Mouse (Mus musculus) cortical plate, adult 2 months (tissue): Measurements from ENCODE around the gene Msrb3. TPM values are rescaled to one million over a fixed set of nuclear protein-coding genes. Genes with fewer than 3 reads are reported as not detected.

Source experiments
- H3K27ac ChIP-seq: fragments of 200-500 bp; 2 replicates; pipeline ENCODE4 v1.5.1; 2012; ENCODE audit warnings: low read length, control low read depth, inconsistent platforms; ENCODE audit not compliant: insufficient read depth
- H3K4me1 ChIP-seq: fragments of 200-500 bp; 2 replicates; pipeline ENCODE4 v1.6.1; 2011; ENCODE audit warnings: low read length; ENCODE audit not compliant: control insufficient read depth, insufficient read depth
- H3K4me3 ChIP-seq: fragments of 200-500 bp; 2 replicates; pipeline ENCODE4 v1.5.1; 2011; ENCODE audit warnings: mild to moderate bottlenecking, low read length, control low read depth; ENCODE audit not compliant: insufficient read depth
- CTCF ChIP-seq: fragments of 200-500 bp; IDR thresholded peaks from 2 replicates; pipeline ENCODE4 v1.5.1; 2011; ENCODE audit warnings: mild to moderate bottlenecking, control low read depth, low read length; ENCODE audit not compliant: insufficient read depth; ENCODE audit errors: extremely low read depth
- POLR2A ChIP-seq: fragments of 200-500 bp; IDR thresholded peaks from 2 replicates; pipeline ENCODE4 v1.6.1; 2011; ENCODE audit warnings: mild to moderate bottlenecking, low read length, control low read depth; ENCODE audit not compliant: insufficient read depth; ENCODE audit errors: extremely low read depth
- polyA plus RNA-seq: library from polyadenylated mRNA; depleted of rRNA; stranded (reverse); fragments of >200 nt; gene quantifications from 2 replicates; pipeline ENCODE4 v1.2.3, GENCODE M21; 2012

Gene Msrb3
- polyA plus RNA-seq, 1 experiment, result 7.6 TPM

DNA sequence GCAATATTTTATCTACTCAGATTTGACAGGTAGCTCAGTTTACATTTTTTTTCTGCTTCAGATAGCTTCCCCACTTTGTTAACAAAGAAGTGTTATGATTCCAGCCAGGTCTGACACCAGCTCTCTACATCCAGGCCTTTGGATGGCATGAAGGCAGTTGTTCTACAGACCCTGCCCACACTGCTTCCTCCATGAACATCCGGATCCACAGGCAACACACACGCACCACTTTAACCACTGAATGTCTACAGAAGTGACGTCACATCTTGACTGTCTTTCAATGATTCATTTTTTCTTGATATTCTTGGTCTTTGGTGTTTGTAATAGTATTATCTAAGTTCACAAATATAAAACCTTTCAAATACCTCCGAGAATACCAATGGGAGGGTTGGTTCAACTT, 102.2 kb downstream of the Msrb3 start:
- H3K4me3 ChIP-seq, result no peak overlapping the region
- no peak overlapping the region for H3K27ac ChIP-seq
- no peak for TF ChIP-seq CTCF
- no peak for TF ChIP-seq POLR2A
- no peaks in the 10 kb centered on the region for H3K4me1 ChIP-seq

DNA sequence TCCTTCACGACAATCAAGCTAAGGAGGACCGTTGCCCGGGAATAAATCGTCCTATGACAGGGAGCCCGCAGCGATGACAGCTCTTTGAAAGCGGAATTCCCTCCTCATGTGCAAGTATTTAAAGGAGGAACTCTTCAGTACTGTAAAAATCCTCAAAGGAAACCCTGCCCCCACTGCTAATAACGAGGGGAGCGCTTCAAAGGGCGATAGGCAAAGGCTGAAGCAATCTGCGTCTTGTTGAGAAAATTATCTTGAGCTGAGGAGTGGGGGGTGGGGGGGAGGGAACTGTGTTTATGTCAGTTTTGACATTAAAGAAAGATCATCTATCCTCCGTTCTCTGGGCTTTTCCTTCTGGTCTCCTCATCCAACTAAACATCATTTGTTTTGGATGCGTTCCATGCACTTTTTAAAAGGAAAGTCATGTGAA, 104.5 kb downstream of the Msrb3 start:
- Histone ChIP-seq H3K27ac (no peak overlapping the region), H3K4me1 (no peaks in the 10 kb centered on the region), H3K4me3 (no peak overlapping the region)
- TF ChIP-seq CTCF (no peak), POLR2A (no peak)

DNA sequence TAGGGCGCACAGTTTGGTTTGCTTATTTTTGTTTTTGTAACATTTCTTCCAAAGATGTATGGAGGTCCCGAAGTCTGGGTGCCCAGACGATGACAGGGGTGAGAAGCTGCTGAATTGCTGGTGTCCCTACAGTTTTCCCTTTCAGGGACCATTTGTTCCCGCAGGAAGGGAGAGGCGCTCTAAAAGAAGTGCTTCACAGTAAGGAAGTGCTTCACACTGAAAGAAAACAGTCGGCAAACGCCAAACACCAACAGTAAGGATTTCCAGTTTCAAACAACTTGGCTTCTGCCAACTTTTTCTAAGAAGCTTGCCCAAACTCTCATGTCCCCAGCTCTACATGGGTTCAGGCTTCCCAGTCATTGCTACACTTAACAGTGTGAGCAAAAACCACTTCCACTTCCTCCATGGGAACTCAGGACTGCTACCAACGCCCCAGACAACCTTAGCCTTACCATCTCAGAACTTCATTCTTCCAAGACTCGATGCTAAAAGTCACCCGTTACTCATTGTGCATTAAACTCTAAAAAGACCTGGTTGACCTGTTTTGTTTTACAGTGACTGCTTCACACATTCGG, 106.6 kb downstream of the Msrb3 start:
- no peaks in the 10 kb centered on the region for H3K4me1 ChIP-seq
- TF ChIP-seq CTCF (no peak), POLR2A (no peak)
- H3K27ac ChIP-seq, result no peak overlapping the region
- H3K4me3 ChIP-seq, result no peak overlapping the region

DNA sequence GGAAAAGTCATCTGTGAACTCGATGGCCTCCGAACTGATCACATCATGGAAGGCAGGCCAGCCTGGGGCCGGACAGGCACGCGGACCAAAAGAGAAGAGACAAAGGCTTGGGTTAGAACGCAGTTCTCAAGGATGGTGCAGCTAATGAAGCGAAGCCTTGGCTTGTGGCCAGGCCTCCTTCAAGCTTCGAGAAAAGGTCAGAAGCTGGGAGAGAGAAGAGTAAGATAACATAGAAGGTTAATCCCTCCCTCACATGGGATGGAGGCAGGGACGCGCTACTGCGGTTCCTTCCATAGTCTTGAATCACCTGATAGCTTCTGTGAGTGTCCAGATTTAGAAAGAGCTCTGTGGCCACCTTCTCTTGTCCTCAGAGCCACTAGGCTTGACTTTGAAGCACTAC, 107.5 kb downstream of the Msrb3 start:
- H3K27ac ChIP-seq, result no peak overlapping the region
- TF ChIP-seq POLR2A, result no peak
- no peak for TF ChIP-seq CTCF
- H3K4me1 ChIP-seq, result no peaks in the 10 kb centered on the region
- no peak overlapping the region for H3K4me3 ChIP-seq

DNA sequence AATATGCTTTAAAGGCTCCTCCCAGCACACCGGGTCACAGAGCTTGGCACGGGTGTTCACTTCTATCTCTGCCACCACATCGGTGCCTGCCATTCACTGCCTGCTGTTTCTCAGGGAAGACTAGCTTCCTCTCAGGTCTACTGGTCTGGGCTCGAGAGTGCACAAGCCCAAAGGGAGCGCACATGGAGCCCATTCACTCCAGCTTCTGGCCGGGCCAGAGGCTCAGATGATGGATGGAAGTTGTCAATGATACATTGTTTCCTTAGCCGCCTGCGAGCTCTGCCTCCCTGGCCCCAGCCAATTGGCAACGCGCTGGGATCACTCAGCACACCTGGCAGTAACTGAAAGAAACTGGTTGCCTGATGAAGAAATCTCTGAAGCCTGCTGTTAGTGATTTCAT, 111.7 kb downstream of the Msrb3 start:
- no peaks in the 10 kb centered on the region for H3K4me1 ChIP-seq
- TF ChIP-seq POLR2A (no peak), CTCF (no peak)
- no peak overlapping the region for H3K27ac ChIP-seq
- H3K4me3 ChIP-seq, result no peak overlapping the region

DNA sequence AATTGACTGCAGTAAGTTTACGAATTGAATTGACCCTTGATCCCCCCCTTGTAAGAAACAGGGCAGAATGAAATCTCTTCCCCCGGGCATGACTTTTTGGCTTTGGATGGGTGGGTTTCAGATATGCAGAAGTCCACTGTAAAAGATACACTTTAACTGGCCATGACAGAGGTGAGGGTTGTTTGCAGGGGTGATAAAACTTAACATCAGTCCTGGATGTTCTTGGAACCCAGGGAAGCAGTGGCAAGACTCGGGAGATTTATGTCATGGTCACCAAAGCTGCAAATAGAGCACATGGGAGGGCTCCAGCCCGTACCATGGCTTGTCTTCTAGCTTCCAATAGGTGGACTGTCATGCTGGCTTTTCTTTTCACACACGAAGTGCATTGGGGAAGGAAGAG, 114.4 kb downstream of the Msrb3 start:
- Histone ChIP-seq H3K4me3 (no peak overlapping the region), H3K4me1 (no peaks in the 10 kb centered on the region), H3K27ac (no peak overlapping the region)
- TF ChIP-seq POLR2A (no peak), CTCF (no peak)

DNA sequence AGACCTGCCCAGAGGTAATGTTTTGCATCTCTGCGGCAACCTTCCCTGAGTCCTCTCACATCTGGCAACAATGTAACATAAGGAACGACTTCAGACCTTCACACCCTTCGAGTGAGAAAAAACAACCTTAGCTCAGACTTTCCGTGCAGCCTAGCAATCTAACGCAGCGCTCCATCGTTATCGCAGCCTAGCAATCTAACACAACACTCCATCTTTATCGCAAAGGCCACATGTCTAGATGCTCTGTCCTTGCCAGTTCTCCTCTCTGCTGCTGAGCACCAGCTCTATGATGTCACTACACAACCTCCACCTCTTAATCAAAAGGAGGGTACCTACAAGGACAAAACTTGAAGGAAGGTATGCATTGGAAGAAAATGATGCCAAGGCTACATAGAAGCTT, 115.5 kb downstream of the Msrb3 start:
- H3K4me3 ChIP-seq, result no peak overlapping the region

DNA sequence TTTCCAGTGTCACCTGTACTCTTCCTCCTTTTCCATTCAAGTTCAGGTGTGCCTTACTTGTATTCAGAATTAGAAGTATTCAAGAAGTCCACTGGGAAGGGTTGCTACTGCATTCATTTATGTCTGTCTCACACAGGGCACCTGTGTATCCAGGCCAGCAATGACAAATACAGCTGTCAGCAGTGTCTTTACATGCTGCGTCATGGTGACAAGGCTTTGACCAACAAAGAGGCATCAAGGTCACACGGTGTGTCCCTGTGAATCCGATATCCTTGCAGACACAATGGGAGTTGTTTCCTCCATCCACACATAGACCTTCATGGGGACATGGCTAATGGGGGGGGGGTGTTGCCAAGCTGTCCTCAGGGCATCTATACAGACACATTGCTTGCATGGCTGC, 121.4 kb downstream of the Msrb3 start:
- H3K4me1 ChIP-seq, result no peaks in the 10 kb centered on the region
- H3K4me3 ChIP-seq, result no peak overlapping the region
- TF ChIP-seq POLR2A (no peak), CTCF (no peak)
- no peak overlapping the region for H3K27ac ChIP-seq

More for the DNA sequence above, 115.5 kb downstream of the Msrb3 start:
- H3K4me1 ChIP-seq, result no peaks in the 10 kb centered on the region
- TF ChIP-seq POLR2A (no peak), CTCF (no peak)
- no peak overlapping the region for H3K27ac ChIP-seq

DNA sequence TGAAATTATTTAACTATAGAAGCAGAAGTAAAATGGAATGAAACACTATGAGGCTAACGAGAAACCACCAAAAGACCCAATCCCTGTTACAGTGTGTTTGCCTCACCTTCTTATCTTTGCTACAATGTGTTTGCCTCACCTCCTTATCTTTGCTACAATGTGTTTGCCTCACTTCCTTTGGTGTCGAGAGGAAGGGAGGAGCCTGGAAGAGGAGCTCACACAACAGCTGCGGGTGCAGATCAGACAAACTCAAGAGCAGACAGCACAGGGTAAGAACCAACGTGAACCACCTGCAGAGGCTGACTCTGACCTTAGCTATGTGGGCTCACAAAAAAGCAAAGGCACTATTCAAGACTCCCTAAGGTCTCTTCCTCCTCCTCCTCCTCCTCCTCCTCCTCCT, 123.5 kb downstream of the Msrb3 start:
- Histone ChIP-seq H3K4me1 (no peaks in the 10 kb centered on the region), H3K4me3 (no peak overlapping the region), H3K27ac (no peak overlapping the region)
- TF ChIP-seq POLR2A, result no peak
- TF ChIP-seq CTCF, result no peak

DNA sequence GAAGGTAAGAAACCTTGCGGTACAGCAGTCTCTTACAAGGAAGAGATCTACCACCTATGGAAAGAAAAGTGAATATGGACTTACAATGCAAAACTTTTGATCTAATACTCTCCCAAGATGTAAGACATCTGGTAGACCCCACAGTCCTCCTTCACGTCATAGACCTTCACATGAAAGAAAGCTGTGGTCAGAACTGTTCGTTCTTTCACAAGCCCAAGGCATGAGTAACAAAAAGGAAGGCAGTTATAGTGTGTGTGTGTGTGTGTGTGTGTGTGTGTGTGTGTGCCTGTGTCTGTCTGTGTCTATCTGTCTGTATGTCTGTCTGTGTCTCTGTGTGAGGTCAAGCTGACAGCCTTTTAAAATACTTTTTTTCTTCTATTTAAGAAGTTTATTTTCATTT, 131.5 kb downstream of the Msrb3 start:
- H3K27ac ChIP-seq, result no peak overlapping the region
- no peak overlapping the region for H3K4me3 ChIP-seq
- TF ChIP-seq CTCF, result no peak
- TF ChIP-seq POLR2A, result no peak
- no peaks in the 10 kb centered on the region for H3K4me1 ChIP-seq
